Mouse (Mus musculus): ENCODE data around the gene Ces2f.

DNA sequence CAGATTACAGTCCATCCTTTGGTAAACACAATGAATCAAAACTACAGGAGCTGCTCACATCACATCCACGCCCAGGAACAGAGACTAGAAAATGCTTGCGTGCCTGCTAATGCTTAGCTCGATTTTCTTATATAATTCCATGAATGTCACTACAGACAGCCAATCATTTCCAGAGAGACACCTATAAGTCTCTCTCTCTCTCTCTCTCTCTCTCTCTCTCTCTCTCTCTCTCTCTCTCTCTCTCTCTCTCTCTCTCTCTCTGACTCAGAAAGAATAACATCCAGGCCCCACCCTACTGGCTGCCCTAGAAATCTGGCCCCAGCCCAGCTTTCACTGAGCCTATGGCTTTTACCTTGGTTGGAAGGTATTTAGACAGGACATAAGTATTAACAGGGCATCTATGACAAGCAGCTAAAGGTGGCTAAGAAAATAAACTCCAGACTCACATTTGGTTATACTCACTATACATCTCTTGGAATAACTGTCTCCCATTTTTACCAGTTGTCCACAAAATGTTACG lies 16.3 kb downstream of the Ces2f start:
- no peak for TF ChIP-seq POLR2A (IDR thresholded peaks at IDR 0.05; ENCODE audit: insufficient read depth, low read length)
- TF ChIP-seq CTCF (IDR thresholded peaks at IDR 0.05; ENCODE audit: low read depth, low read length): no peak
- no peak for TF ChIP-seq EP300 (IDR thresholded peaks at IDR 0.05; ENCODE audit: insufficient read depth, low read depth, low read length)

Data from ES-Bruce4 (cell line).